Comparison of ENCODE assay signal across 30 mouse cellular contexts in genomic region chr10:77026944-77027343, GRCm38 (mm10). TPM values are rescaled to one million over a fixed set of nuclear protein-coding genes. Genes with fewer than 3 reads are reported as not detected.
DNase-seq lines count a peak whose midpoint lies in the region; ATAC-seq lines count a peak whose summit lies in the region.
"Had no signal": no experiment of that assay in that cellular context is flagged by ENCODE, and none has a peak within 500 bp of the region (broad histone marks: within the 10 kb centered on the region; RNA-seq: fewer than 3 reads in every experiment).

No protein-coding gene starts in this region.

- ATAC-seq in kidney, embryonic 15.5 days (replicated peaks; ENCODE audit: low FRiP score): no peak; the same call in 1 of the 2 replicates
- ATAC-seq in midbrain, embryonic 14.5 days (ENCODE audit: low FRiP score, low TSS enrichment): no peak
- ATAC-seq: CD4-positive, CD25-positive, alpha-beta regulatory T cell, adult 4 months; forebrain, embryonic 16.5 days; lung, postnatal 0 days; midbrain, embryonic 16.5 days had no signal

- H3K4me2 ChIP-seq in kidney, embryonic 15.5 days: no peak overlapping the region
- no peak overlapping the region for H3K4me2 ChIP-seq in midbrain, embryonic 14.5 days (ENCODE audit: low read length)
- H3K4me2 ChIP-seq: heart, embryonic 11.5 days; hindbrain, embryonic 12.5 days; limb, embryonic 13.5 days; liver, embryonic 13.5 days; neural tube, embryonic 12.5 days had no signal

- H3K9me3 ChIP-seq in kidney, embryonic 15.5 days (replicated peaks): no peaks in the 10 kb centered on the region
- H3K9me3 ChIP-seq in midbrain, embryonic 14.5 days (ENCODE audit: control insufficient read depth, low read length): no peaks in the 10 kb centered on the region
- H3K9me3 ChIP-seq: hindbrain, embryonic 12.5 days; limb, embryonic 13.5 days; liver, embryonic 13.5 days; midbrain, embryonic 10.5 days; neural tube, embryonic 12.5 days had no signal

- no peak overlapping the region for H3K4me3 ChIP-seq in kidney, embryonic 15.5 days (replicated peaks)
- no peak overlapping the region for H3K4me3 ChIP-seq in midbrain, embryonic 14.5 days (replicated peaks; ENCODE audit: low read depth, low read length)
- H3K4me3 ChIP-seq: erythroblast, embryonic 14.5 days; gastrocnemius, adult 2 months; hindbrain, embryonic 12.5 days; layer of hippocampus, adult 2 months; limb, embryonic 13.5 days; liver, embryonic 13.5 days; midbrain, embryonic 10.5 days; neural tube, embryonic 12.5 days had no signal

- WGBS in kidney, embryonic 15.5 days: 64% methylated on average over 3 of the region's 3 CpGs
- WGBS in midbrain, embryonic 14.5 days: 80% methylated on average over 3 of the region's 3 CpGs

- no peak overlapping the region for H3K9ac ChIP-seq in kidney, embryonic 15.5 days
- H3K9ac ChIP-seq in midbrain, embryonic 14.5 days (replicated peaks; ENCODE audit: low read length): no peak overlapping the region
- H3K9ac ChIP-seq: hindbrain, embryonic 12.5 days; liver, embryonic 13.5 days; neural tube, embryonic 12.5 days had no signal

- no peaks in the 10 kb centered on the region for H3K27me3 ChIP-seq in kidney, embryonic 15.5 days
- H3K27me3 ChIP-seq in midbrain, embryonic 14.5 days (ENCODE audit: control insufficient read depth, insufficient read depth, low read length): no peaks in the 10 kb centered on the region
- H3K27me3 ChIP-seq: hindbrain, embryonic 12.5 days; limb, embryonic 13.5 days; neural tube, embryonic 12.5 days had no signal

- H3K27ac ChIP-seq in kidney, embryonic 15.5 days: 0 out of 2 replicates have a peak overlapping the region, but pooled peaks have one; percentile 45
- H3K27ac ChIP-seq in midbrain, embryonic 14.5 days (replicated peaks; ENCODE audit: low read depth, low read length): no peak overlapping the region
- H3K27ac ChIP-seq: gastrocnemius, adult 2 months; hindbrain, embryonic 12.5 days; layer of hippocampus, adult 2 months; limb, embryonic 13.5 days; liver, embryonic 13.5 days; midbrain, embryonic 10.5 days; neural tube, embryonic 12.5 days had no signal

- H3K4me1 ChIP-seq in kidney, embryonic 15.5 days: peaks cover 5% of the 10 kb centered on the region
- no peaks in the 10 kb centered on the region for H3K4me1 ChIP-seq in midbrain, embryonic 14.5 days (ENCODE audit: control insufficient read depth, insufficient read depth, low read length)
- H3K4me1 ChIP-seq: hindbrain, embryonic 12.5 days; limb, embryonic 13.5 days; neural tube, embryonic 12.5 days had no signal

- H3K36me3 ChIP-seq in kidney, embryonic 15.5 days: no peaks in the 10 kb centered on the region
- no peaks in the 10 kb centered on the region for H3K36me3 ChIP-seq in midbrain, embryonic 14.5 days (ENCODE audit: control insufficient read depth, insufficient read depth, low read length)
- H3K36me3 ChIP-seq: hindbrain, embryonic 12.5 days; limb, embryonic 13.5 days; liver, embryonic 13.5 days; midbrain, embryonic 10.5 days; neural tube, embryonic 12.5 days had no signal

- DNase-seq in testis, postnatal 10 days (ENCODE audit: low spot score): peak; percentile 40
- no peak for DNase-seq in testis, postnatal 14 days (ENCODE audit: low spot score)
- peak; percentile 87 to 94 for DNase-seq in kidney, postnatal 25 days
- no peak for DNase-seq in midbrain, embryonic 14.5 days
- DNase-seq in lung, postnatal 14 days: no peak
- DNase-seq in adrenal gland, postnatal 14 days: no peak
- DNase-seq: adrenal gland, postnatal 36 days; cerebellum, adult 18-20 months; cerebellum, postnatal 14 days; gastrocnemius, adult 2 months; gastrocnemius, postnatal 36 days; heart, adult 18-20 months; heart, postnatal 36 days; liver, embryonic 13.5 days; lung, adult 18-20 months; right cerebral cortex, adult 18-20 months; right cerebral cortex, postnatal 4 days; thymus, postnatal 14 days had no signal

RNA-seq across cellular contexts. Expression of gene Slc19a1, which starts 5.1 kb away (rescaled TPM):
- polyA plus RNA-seq in kidney, embryonic 15.5 days (2015; fragmentation: Nextera tagmentation; extraction: Ambion mirVana): 43.1 and 43.7 TPM in 2 replicates
- 33.5 and 37.5 TPM in 2 replicates for polyA plus RNA-seq in midbrain, embryonic 14.5 days (2014; fragmentation: Nextera tagmentation; extraction: Ambion mirVana)
- total RNA-seq in adrenal gland, postnatal 14 days (2021): 21.3 and 24.2 TPM in 2 replicates

Comparison
In these comparisons a context has a peak if more than half of its experiments do, and no peak if none do; other contexts are left out.
1. DNase-seq: peak in testis, postnatal 10 days (single experiment) and kidney, postnatal 25 days (2 of 2); none in testis, postnatal 14 days (single experiment), midbrain, embryonic 14.5 days (single experiment), lung, postnatal 14 days (single experiment) and adrenal gland, postnatal 14 days (single experiment).